Mouse (Mus musculus): ENCODE measurements around the gene Mfsd12. TPM values are rescaled to one million over a fixed set of nuclear protein-coding genes. Genes with fewer than 3 reads are reported as not detected.

Gene Mfsd12
- polyA plus RNA-seq, 1 experiment: 33.1 TPM

- no peak overlapping the region for H3K27ac ChIP-seq (ENCODE audit: control insufficient read depth, insufficient read depth, low read depth, low read length)
- peaks cover 32% of the 10 kb centered on the region for H3K4me1 ChIP-seq (ENCODE audit: control insufficient read depth, insufficient read depth, low read length)
- H3K27me3 ChIP-seq (ENCODE audit: control insufficient read depth, insufficient read depth, low read length): no peaks in the 10 kb centered on the region
- TF ChIP-seq POLR2A (IDR thresholded peaks at IDR 0.05; ENCODE audit: control insufficient read depth, low read depth, low read length): no peak
- TF ChIP-seq CTCF (IDR thresholded peaks at IDR 0.05; ENCODE audit: control insufficient read depth, insufficient read depth, insufficient replicate concordance, low read depth, low read length): no peak
- H3K36me3 ChIP-seq (ENCODE audit: control insufficient read depth, insufficient read depth, low read length): no peaks in the 10 kb centered on the region
- H3K4me3 ChIP-seq (ENCODE audit: control insufficient read depth, low read depth, low read length): no peak overlapping the region
These were observed 8.1 kb upstream of the Mfsd12 start for GRCm38 (mm10) chr10:81349146-81349545.

GRCm38 (mm10) chr10:81349961-81350350 lies 7.3 kb upstream of the Mfsd12 start:
- Histone ChIP-seq H3K36me3 (ENCODE audit: control insufficient read depth, insufficient read depth, low read length) (no peaks in the 10 kb centered on the region), H3K4me1 (ENCODE audit: control insufficient read depth, insufficient read depth, low read length) (peaks cover 34% of the 10 kb centered on the region), H3K27me3 (ENCODE audit: control insufficient read depth, insufficient read depth, low read length) (no peaks in the 10 kb centered on the region), H3K4me3 (ENCODE audit: control insufficient read depth, low read depth, low read length) (peak overlapping the region; percentile 83), H3K27ac (ENCODE audit: control insufficient read depth, insufficient read depth, low read depth, low read length) (no peak overlapping the region)
- TF ChIP-seq CTCF (IDR thresholded peaks at IDR 0.05; ENCODE audit: control insufficient read depth, insufficient read depth, insufficient replicate concordance, low read depth, low read length): no peak
- no peak for TF ChIP-seq POLR2A (IDR thresholded peaks at IDR 0.05; ENCODE audit: control insufficient read depth, low read depth, low read length)

- Histone ChIP-seq H3K27me3 (ENCODE audit: control insufficient read depth, insufficient read depth, low read length) (no peaks in the 10 kb centered on the region), H3K36me3 (ENCODE audit: control insufficient read depth, insufficient read depth, low read length) (no peaks in the 10 kb centered on the region), H3K27ac (ENCODE audit: control insufficient read depth, insufficient read depth, low read depth, low read length) (peak within 1 kb of the TSS; percentile 22; the same call in 1 of the 2 replicates), H3K4me1 (ENCODE audit: control insufficient read depth, insufficient read depth, low read length) (peaks cover 36% of the 10 kb centered on the region), H3K4me3 (ENCODE audit: control insufficient read depth, low read depth, low read length) (peak within 1 kb of the TSS; percentile 83)
- TF ChIP-seq POLR2A (IDR thresholded peaks at IDR 0.05; ENCODE audit: control insufficient read depth, low read depth, low read length) (no peak), CTCF (IDR thresholded peaks at IDR 0.05; ENCODE audit: control insufficient read depth, insufficient read depth, insufficient replicate concordance, low read depth, low read length) (peak; percentile 59)
These were observed 6.8 kb upstream of the Mfsd12 start, which contains the start of gene Hmg20b for GRCm38 (mm10) chr10:81350351-81351063. Hmg20b (minus strand) TSS chr10:81350480.

- Histone ChIP-seq H3K4me3 (ENCODE audit: control insufficient read depth, low read depth, low read length) (no peak overlapping the region), H3K4me1 (ENCODE audit: control insufficient read depth, insufficient read depth, low read length) (peaks cover 38% of the 10 kb centered on the region), H3K27ac (ENCODE audit: control insufficient read depth, insufficient read depth, low read depth, low read length) (no peak overlapping the region), H3K27me3 (ENCODE audit: control insufficient read depth, insufficient read depth, low read length) (no peaks in the 10 kb centered on the region), H3K36me3 (ENCODE audit: control insufficient read depth, insufficient read depth, low read length) (no peaks in the 10 kb centered on the region)
- TF ChIP-seq POLR2A (IDR thresholded peaks at IDR 0.05; ENCODE audit: control insufficient read depth, low read depth, low read length): no peak
- no peak for TF ChIP-seq CTCF (IDR thresholded peaks at IDR 0.05; ENCODE audit: control insufficient read depth, insufficient read depth, insufficient replicate concordance, low read depth, low read length)
These were observed 5.5 kb upstream of the Mfsd12 start for GRCm38 (mm10) chr10:81351678-81352291.

DNA sequence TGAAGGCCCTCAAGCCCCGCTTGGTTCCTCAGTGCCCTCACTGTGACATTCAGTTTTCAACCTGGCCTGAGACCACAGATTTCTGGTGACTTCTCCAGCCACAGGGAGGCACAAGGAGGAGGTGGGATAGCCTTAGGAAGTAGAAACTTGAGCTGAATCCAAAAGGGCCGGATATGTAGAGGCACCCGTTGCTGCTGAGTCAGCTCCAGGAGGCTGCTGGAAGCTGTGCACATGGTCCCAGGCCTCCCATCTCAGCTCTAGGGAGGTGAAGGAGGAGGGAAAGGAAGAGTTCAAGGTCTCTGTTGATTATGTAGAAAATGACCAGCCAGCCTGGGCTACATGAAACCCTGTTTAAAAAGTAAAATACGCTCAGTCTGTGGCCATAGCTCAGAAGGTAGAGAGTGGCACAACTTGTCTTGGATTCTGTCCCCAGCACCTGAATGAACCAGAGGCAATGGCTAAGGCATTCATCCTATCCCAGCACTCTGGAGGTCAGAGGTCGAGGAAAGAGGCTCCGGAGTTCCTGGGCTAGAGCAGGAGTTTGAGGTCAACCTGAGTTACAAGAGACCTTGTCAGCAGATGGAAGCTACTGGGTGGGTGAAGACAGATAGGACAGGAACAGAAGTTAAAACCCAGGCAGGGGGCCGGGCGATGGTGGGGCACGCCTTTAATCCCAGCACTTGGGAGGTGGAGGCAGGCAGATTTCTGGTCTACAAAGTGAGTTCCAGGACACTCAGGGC lies 2.4 kb upstream of the Mfsd12 start:
- no peaks in the 10 kb centered on the region for H3K36me3 ChIP-seq (ENCODE audit: control insufficient read depth, insufficient read depth, low read length)
- no peak overlapping the region for H3K4me3 ChIP-seq (ENCODE audit: control insufficient read depth, low read depth, low read length)
- no peak for TF ChIP-seq POLR2A (IDR thresholded peaks at IDR 0.05; ENCODE audit: control insufficient read depth, low read depth, low read length)
- H3K27me3 ChIP-seq (ENCODE audit: control insufficient read depth, insufficient read depth, low read length): no peaks in the 10 kb centered on the region
- peaks cover 39% of the 10 kb centered on the region for H3K4me1 ChIP-seq (ENCODE audit: control insufficient read depth, insufficient read depth, low read length)
- H3K27ac ChIP-seq (ENCODE audit: control insufficient read depth, insufficient read depth, low read depth, low read length): no peak overlapping the region

- TF ChIP-seq POLR2A (IDR thresholded peaks at IDR 0.05; ENCODE audit: control insufficient read depth, low read depth, low read length) (no peak), CTCF (IDR thresholded peaks at IDR 0.05; ENCODE audit: control insufficient read depth, insufficient read depth, insufficient replicate concordance, low read depth, low read length) (no peak)
- peaks cover 38% of the 10 kb centered on the region for H3K4me1 ChIP-seq (ENCODE audit: control insufficient read depth, insufficient read depth, low read length)
- no peaks in the 10 kb centered on the region for H3K27me3 ChIP-seq (ENCODE audit: control insufficient read depth, insufficient read depth, low read length)
- no peaks in the 10 kb centered on the region for H3K36me3 ChIP-seq (ENCODE audit: control insufficient read depth, insufficient read depth, low read length)
- no peak overlapping the region for H3K27ac ChIP-seq (ENCODE audit: control insufficient read depth, insufficient read depth, low read depth, low read length)
- H3K4me3 ChIP-seq (ENCODE audit: control insufficient read depth, low read depth, low read length): no peak overlapping the region
These were observed 1.8 kb upstream of the Mfsd12 start for GRCm38 (mm10) chr10:81355533-81355932.

DNA sequence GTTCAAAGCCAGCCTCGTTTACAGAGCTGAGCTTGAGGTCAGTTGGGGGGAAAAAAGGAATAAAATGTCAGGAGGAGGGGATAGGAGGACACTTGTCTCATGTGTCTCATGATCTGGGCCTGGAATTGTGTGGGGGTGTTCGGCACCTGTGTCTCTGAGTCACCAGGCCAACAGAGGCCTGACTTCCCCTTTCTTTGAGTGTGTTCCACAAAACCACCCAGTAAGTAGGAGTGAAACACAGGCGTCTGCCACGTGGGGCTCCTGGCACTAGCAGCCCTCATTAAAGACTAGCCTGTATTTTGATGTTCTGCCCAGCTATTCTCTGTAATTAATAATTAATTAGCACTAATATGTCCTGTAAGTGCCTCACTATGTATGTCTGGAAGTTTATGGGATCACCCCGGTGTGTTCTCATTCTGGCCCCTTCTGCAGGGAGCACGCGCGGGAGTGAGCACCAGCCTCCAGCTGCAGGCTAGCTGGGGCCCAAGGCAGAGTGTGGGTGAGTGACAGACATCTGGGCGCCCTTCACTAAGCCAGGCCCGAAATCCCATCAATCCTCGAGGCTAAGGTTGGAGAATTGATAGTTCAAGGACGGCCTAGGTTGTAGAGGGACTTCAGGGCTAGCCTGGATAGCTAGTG lies 820 bp upstream of the Mfsd12 start:
- H3K4me1 ChIP-seq (ENCODE audit: control insufficient read depth, insufficient read depth, low read length): peaks cover 31% of the 10 kb centered on the region
- no peaks in the 10 kb centered on the region for H3K36me3 ChIP-seq (ENCODE audit: control insufficient read depth, insufficient read depth, low read length)
- TF ChIP-seq POLR2A (IDR thresholded peaks at IDR 0.05; ENCODE audit: control insufficient read depth, low read depth, low read length): no peak
- TF ChIP-seq CTCF (IDR thresholded peaks at IDR 0.05; ENCODE audit: control insufficient read depth, insufficient read depth, insufficient replicate concordance, low read depth, low read length): no peak
- peak overlapping the region; percentile 62 for H3K27ac ChIP-seq (ENCODE audit: control insufficient read depth, insufficient read depth, low read depth, low read length)
- peak overlapping the region; percentile 98 for H3K4me3 ChIP-seq (ENCODE audit: control insufficient read depth, low read depth, low read length)
- no peaks in the 10 kb centered on the region for H3K27me3 ChIP-seq (ENCODE audit: control insufficient read depth, insufficient read depth, low read length)
